Comparison of ENCODE assay signal across 24 mouse cellular contexts in the genomic region with DNA sequence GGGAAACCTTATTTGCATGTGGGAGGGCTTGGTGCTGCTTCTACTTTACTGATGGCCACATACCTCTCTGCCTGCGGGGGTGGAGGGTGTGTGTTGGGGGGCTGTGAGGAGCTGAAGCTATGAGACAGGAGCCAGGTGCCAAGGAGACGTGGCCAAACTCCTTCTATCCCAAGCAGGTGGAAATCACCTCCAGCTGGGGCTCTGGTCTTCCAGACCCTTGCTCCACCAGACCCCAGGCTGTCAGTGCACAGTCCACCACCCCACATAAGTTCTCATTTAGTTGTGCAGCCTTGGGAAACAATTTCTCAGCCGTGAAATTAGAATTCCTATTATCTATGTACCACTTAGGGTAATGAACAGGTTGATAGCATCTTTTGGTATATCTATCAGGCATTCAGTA.
"Had no signal": no experiment of that assay in that cellular context is flagged by ENCODE, and none has a peak within 500 bp of the region (broad histone marks: within the 10 kb centered on the region; RNA-seq: fewer than 3 reads in every experiment).

No protein-coding gene starts in this region.

- H3K27ac ChIP-seq: forebrain, embryonic 15.5 days; heart, adult 2 months; heart, embryonic 13.5 days; heart, embryonic 15.5 days; hindbrain, embryonic 13.5 days; hindbrain, embryonic 15.5 days; hindbrain, postnatal 0 days; kidney, postnatal 0 days; limb, embryonic 13.5 days; limb, embryonic 15.5 days; liver, embryonic 12.5 days; liver, embryonic 14.5 days had no signal

- H3K4me3 ChIP-seq: forebrain, embryonic 15.5 days; heart, adult 2 months; heart, embryonic 13.5 days; heart, embryonic 15.5 days; hindbrain, embryonic 13.5 days; hindbrain, embryonic 15.5 days; limb, embryonic 13.5 days; limb, embryonic 15.5 days; liver, embryonic 12.5 days had no signal

- DNase-seq: forebrain, postnatal 0 days; gastrocnemius, postnatal 14 days; heart, adult 11 months; heart, adult 2 months; heart, postnatal 14 days; heart, postnatal 36 days; kidney, adult 18-20 months; kidney, adult 8-10 months; layer of hippocampus, adult 9-11 months; layer of hippocampus, postnatal 36 days; left cerebral cortex, postnatal 4 days had no signal

- H3K4me2 ChIP-seq: forebrain, embryonic 15.5 days; heart, embryonic 11.5 days; heart, embryonic 13.5 days; heart, embryonic 15.5 days; hindbrain, embryonic 13.5 days; hindbrain, embryonic 15.5 days; limb, embryonic 13.5 days; limb, embryonic 15.5 days; liver, embryonic 12.5 days had no signal

- H3K9ac ChIP-seq: forebrain, embryonic 15.5 days; forebrain, postnatal 0 days; heart, embryonic 13.5 days; heart, embryonic 15.5 days; hindbrain, embryonic 13.5 days; hindbrain, embryonic 15.5 days; limb, embryonic 13.5 days; limb, embryonic 15.5 days; liver, embryonic 12.5 days; liver, embryonic 14.5 days had no signal

- ATAC-seq: forebrain, embryonic 15.5 days; forebrain, postnatal 0 days; hindbrain, postnatal 0 days; intestine, embryonic 16.5 days; liver, embryonic 12.5 days had no signal

- H3K4me1 ChIP-seq: forebrain, embryonic 15.5 days; heart, embryonic 13.5 days; heart, embryonic 15.5 days; hindbrain, embryonic 13.5 days; hindbrain, embryonic 15.5 days; limb, embryonic 13.5 days; limb, embryonic 15.5 days; liver, embryonic 12.5 days had no signal

- H3K9me3 ChIP-seq: forebrain, embryonic 15.5 days; heart, embryonic 13.5 days; heart, embryonic 15.5 days; hindbrain, embryonic 13.5 days; hindbrain, embryonic 15.5 days; limb, embryonic 13.5 days; limb, embryonic 15.5 days; liver, embryonic 12.5 days had no signal

- H3K36me3 ChIP-seq: forebrain, embryonic 15.5 days; heart, embryonic 13.5 days; heart, embryonic 15.5 days; hindbrain, embryonic 13.5 days; hindbrain, embryonic 15.5 days; limb, embryonic 13.5 days; limb, embryonic 15.5 days; liver, embryonic 12.5 days had no signal

- H3K27me3 ChIP-seq: forebrain, embryonic 15.5 days; heart, embryonic 13.5 days; heart, embryonic 15.5 days; hindbrain, embryonic 13.5 days; hindbrain, embryonic 15.5 days; limb, embryonic 13.5 days; limb, embryonic 15.5 days; liver, embryonic 12.5 days had no signal
